Mouse (Mus musculus): ENCODE measurements around the gene Dgkd. TPM values are rescaled to one million over a fixed set of nuclear protein-coding genes. Genes with fewer than 3 reads are reported as not detected.

The Dgkd gene
- polyA plus RNA-seq, 2 experiments from 2014 or later = 30.4 to 31.9 TPM

DNA sequence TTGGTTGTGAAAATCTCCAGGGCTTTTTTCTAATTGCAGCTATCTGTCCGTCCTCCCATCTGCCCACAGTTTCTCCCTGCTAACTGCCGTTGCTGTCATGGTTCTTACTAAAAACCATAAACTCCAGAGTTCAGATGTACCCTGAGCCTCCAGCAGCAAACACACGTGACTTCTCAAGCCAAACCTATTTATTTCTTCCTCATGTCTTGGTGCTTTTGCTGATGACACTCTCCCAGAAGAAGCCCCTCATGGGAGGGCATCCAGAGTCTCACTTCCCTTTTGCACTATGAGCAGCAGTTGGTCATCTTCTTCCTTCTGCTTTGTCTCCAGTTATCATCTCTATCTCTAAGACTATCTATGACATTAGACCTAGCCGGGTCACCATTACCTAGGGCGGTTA is 3.8 kb upstream of the Dgkd start:
- ATAC-seq = no peak

DNA sequence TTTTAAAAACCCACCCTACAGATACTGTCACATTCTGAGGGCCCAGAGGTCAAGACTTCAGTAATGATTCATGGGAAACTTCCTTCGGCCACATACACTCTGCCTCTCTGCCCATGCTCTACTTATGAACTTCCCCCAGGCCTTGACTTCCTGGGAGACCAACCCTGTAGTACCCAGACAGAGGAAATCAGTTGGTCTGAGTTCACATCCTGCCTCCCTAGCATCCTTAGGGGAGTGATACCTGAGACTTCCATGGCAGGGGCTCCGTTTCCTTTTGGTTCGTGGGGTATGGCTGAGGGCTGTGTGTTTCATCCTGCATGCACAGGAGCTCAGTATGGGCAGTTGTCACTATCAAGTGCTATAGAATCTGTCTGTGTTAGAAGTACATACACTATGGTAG is 1.7 kb upstream of the Dgkd start:
- peak; percentile 21 for ATAC-seq

DNA sequence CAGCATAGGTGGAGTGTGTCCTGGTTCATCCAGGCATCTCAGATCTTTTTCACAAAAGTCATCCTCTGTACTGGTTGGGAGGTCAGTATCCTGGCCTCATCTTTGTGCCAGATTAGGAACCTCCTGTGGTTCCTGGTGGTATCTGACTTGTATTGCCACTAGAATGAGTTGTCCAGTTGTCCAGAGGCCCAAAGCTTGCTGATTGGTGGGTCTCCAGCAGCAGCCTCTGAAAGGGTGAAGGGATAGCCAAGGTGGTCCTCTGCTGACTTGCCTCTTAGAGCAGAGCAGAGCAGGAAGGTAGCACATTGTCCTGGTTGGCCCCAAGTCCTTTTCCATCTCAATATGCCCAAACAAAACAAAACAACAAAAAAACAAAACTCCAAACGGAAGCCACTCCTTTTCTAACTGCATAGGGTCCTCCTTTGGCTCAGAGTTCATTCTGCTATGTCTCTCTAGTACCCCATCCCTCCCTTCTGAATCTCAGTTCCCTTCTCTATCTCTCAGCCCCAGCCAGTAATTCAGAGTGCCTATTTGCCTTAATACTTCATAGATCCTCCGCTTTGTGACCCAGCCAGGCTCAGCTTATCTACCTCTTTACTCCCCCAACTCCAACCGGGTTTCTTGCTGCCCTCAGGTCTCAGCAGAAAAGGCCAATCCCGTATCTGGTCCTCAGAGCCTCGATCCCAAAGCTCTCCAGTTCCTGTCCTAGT is 851 bp upstream of the Dgkd start:
- no peak for ATAC-seq

DNA sequence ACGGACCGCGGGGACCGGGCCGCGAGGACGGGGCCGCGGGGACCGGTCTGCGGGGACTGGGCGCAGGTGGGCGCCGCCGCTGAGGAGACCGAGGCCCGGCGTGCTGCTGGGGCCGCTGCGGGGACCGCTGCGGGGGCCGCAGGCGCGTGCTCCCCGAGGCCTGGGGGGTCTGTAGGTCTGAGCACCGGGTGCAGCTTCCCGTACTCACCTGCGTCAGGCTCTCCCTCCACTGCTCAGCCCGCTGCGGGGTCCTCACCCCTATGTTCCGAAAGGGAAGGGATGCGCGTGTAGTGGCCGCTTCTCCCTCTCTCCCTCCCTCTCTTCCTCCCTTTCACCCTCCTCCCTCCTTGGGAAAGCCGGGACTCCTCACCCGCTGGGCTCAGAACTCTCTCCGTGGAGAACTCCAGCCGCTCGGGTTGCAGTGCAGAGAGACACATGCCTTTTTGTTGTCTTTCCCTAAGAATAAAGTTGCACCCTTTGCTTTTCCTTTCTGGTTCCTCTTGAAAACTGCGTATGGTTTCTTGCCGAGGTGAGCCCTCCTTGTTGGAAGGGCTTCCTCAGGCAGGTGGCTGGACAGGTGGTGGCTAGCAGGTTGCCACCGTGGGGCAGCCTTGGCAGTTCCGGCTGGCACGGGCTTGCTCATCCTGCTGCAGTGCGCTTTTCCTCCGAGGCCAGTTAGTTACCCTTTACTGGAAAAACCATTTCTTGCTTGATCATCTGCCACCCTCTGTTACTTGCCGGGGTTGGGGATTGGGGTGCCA is 694 bp downstream of the Dgkd start:
- ATAC-seq = peak; percentile 16

DNA sequence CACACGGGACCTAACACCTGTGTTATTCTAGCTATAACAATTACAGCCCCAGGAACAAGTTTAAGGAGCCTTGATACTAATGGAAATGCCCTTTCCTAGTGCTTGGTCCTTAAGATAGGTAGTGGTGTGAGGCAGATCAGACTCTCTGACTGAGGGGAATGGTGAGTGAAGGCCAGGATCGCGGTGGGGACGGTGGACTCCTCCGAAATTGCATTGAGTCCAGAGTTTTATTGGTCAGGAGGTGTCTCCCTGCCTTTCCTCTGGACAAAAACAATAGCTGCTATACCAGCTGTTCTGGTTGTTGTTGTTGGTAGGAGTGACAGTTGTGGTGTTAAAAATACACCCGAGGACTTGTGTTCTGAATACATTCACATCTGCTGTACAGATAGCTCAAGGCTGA is 1.3 kb downstream of the Dgkd start:
- no peak for ATAC-seq

DNA sequence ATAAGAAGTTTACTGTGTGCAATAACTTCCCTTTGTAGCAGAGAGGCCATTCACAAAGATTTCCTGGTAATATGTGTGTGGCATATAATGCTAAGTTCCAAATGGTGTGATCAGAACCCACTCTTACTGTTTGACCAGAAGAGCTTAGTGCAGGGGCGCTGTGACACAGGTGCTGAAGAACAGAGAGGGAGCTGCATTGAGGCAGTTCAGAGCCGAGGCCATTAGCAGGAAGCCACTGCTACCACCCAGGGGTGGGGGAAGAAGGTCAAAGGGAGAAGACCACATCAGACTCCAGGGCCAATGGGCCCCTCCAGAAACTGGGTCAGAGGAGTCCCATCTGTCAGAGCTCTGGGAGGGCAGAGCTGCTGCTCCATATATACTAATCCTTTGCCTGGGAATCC is 1.8 kb downstream of the Dgkd start:
- ATAC-seq = no peak

DNA sequence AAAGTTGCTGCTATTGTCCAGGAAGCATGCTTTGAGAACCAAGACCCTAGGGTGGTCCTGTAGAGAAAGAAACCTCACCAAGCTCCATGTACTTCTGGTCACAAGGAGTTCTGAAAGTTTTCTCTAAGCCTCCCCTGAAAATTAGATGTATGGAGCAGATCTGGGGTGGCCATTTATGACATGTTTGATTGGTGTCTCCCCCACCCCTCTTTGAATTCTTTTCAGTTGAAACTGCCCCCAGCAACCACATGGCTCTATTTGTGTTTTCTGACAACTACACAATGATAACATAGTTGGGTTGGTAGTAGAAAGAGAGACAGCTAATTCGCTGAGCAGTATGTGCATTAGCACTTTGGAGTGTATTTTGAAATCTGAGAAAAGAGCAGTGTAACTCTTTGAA is 2.4 kb downstream of the Dgkd start:
- no peak for ATAC-seq

DNA sequence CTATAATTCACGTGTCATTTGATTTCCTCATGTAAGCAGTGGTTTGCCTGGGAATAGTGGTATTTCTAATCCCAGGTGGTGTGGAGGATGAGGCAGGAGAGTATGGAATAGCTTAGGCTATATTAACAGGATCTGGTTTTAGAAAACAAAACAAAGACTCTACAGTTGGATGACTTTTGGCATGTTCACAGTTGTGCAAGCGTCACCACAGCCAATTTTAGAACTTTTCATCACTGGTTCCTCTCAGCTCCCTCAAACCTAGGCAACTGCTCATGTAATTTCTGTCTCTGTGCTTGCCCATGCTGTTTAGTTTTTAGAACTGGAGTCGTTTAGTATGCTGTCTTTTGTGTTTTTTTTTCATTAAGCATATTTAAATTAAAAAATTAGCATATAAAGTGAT is 3.7 kb downstream of the Dgkd start:
- ATAC-seq = no peak

DNA sequence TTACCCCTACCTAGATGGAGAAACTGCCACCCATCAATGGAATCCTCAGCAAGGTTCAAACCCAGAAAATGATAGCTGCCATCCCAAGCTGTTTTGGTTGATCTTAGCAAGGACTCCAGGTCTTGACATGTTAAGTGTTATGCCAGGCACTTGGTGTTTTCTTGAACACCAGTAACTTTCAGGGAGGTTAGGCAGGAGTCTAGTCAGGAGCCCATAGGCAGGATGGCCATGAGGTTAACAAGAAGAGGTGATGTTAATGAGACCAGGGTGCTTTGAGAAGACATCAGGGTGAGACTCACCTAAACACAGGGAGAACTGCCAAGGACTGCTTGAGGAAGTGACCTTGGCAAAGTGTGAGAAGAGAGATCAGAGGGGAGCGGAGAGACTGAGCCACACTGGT is 4.9 kb downstream of the Dgkd start:
- no peak for ATAC-seq

DNA sequence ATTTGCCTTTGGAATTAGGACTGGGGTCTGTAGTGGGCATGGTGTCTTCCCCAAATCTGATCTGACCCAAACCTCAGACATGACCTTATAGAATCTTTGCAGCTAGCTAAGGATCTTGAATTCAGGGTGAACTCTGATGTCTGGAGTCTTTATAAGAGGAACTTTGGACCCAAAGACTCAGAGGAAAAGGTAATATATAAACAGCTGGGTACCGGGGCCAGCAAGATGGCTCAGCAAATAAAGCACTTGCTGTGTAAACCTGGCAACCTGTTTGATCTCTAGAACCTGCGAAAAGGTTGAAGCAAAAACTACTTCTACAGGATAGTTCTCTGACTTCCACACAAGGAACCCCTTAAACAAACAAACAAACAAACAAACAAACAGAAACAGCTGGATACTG is 5.4 kb downstream of the Dgkd start:
- ATAC-seq = no peak

DNA sequence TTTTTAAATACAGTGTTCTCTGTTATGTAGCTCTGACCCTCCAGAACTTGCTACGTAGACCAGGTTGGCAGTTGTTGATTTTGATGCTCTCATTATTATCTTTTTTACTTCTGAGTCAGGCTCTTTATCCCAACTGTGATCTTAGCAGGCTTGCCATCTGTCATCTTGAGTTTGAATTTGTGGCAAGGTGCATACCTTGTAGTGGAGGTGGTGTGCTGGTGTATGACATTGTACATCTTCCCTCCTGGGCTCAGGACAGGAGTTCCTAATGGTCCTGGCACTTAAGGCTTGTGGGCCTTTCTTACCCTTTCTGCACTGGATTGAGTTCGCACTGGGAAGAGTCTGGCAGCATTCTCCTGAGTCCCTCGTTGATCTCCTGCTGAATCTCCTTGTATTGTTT is 10.5 kb downstream of the Dgkd start:
- ATAC-seq = no peak

DNA sequence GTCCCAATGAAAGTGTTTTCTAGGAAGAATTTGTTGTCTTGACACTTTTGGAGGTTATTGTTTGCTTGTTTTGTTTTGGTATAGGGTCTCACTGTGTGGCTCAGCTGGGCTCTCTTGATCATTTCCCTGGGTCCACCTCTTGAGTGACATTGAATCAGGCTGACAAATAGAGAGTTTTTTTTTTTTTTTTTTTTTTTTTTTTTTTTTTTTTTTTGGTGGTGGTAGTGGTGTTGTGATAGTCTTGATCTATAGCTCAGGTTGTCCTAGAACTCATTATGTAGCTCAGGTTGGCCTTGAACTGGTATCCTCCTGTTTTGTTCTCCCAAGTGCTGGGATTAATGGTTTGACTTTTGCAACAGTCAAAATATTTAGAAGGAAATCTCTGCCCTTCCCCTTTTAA is 11.8 kb downstream of the Dgkd start:
- no peak for ATAC-seq

DNA sequence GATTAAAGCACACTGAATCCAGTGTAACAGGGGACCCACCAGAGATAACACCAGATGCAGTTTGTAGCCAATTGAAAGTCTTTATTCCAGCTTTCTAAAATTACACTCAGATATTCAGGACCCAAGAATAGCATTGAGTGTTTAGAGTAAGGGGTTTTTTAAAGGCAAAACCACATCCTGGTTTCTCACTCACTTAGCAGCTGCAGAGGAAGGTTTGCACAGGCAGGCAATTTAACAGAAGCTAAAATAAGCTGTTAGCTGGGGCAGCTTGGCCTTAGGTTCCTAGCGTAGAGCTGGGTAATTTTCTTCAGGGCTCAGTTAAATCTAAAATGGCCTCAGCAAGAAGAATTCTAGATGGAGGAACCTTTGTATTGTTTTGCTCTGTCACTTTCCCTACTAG is 13.6 kb downstream of the Dgkd start:
- peak; percentile 94 for ATAC-seq

DNA sequence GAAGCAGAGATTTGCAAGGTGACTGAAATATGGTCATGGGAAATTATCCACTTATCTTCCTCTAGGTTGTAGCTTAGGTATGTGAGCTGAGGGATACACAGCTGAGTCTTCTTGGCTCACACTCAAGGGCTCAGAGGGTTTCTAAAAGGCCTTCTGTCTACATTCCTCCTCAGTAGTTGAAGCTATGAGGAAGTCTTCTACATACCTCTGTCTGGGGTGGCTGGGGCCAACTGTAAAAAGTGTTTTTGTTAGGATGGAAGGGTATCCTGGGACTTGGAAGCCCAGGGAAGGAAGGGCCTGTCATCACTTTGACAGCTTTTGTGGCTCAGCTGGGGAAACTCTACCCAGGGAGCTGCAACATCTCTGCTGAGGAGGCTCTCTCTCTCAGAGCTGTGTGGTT is 18.5 kb downstream of the Dgkd start:
- no peak for ATAC-seq

DNA sequence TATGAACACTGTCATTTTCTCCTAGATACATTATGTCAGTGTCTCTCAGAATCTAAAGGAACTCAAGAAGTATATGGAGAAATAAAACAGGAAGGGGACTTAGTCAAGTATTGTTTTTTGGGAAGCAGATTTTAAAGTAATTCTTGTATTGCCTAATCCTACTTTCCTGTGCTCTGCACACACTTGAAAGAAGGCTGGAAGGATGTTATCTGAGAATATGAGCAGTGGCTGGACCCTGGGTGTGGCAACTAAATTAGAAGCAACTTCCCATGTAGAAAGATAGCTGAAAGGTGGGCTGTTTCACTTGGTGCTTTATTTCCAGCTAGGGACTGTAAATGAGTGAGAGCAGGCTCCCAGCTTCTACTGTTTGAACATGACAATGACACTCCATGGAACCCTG is 20.0 kb downstream of the Dgkd start:
- ATAC-seq = no peak

DNA sequence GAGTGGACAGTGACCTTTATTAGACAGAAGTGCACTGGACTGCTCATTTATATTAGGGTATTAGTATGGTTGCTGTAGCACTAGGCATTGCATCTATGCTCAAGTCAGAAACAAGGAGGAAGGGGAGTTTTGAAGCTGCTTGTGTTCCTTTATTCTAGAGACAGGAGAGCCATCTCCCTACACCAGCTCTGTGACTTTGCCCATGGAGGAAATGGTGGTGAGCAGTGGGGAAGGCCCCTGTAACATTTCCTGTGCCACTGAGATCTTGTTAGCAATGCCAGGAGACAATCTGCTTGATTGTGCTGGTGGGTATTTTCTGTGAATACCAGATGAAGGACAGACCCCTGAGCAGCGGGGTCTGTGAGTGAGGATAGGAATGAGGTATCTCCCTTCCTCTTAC is 23.0 kb downstream of the Dgkd start:
- ATAC-seq = peak; percentile 85

DNA sequence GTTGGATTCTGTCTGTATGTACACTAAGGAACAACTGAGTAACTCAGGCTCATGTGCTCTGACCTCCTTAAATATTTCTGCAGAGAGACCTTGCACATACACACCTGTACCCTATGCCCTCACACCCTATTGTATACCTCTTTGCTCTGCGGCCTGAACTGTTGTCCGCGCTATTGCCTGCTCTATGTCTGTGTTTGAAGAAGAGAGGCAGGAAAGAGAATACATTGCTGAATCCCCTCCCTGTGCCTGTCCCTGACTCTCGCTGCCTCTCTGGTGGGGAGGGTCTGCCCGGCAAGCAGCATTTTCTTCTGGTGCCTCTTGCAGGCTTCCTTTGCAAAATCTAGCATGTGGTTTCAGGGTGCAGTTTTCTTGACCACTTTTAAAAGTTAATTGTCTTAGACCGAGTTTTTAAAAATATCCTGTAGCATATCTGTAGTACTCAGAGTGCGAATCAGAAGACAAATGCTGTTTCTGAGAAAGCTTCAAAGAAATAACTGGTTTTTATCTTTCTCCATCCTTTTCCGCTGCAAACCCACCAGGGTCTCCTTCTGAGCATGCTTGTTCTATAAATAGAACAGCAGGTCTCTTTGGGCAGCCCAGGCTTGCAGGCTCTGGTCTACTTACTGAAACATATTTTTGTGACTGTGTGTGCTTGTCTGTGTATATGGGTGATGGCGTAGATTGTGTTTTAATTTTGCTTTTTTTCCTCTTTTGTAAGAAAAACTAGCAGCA is 24.6 kb downstream of the Dgkd start:
- ATAC-seq = peak; percentile 15

DNA sequence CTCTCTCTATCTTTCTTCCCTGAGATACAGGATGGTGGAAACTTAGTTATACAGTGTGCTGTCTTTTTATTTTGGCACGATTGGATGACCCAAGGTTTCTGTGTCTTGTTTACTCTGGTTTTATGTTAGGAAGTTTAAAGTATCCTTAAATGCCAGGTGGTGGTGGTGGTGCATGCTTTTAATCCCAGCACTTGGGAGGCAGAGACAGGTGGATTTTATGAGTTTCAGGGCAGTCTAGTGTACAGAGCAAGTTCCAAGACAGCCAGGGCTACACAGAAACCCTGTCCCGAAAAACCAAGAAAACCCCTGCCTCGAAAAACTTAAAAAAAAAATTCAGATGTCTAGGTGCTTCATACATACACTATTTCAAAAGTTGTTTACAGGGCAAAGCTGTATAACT is 25.9 kb downstream of the Dgkd start:
- no peak for ATAC-seq

DNA sequence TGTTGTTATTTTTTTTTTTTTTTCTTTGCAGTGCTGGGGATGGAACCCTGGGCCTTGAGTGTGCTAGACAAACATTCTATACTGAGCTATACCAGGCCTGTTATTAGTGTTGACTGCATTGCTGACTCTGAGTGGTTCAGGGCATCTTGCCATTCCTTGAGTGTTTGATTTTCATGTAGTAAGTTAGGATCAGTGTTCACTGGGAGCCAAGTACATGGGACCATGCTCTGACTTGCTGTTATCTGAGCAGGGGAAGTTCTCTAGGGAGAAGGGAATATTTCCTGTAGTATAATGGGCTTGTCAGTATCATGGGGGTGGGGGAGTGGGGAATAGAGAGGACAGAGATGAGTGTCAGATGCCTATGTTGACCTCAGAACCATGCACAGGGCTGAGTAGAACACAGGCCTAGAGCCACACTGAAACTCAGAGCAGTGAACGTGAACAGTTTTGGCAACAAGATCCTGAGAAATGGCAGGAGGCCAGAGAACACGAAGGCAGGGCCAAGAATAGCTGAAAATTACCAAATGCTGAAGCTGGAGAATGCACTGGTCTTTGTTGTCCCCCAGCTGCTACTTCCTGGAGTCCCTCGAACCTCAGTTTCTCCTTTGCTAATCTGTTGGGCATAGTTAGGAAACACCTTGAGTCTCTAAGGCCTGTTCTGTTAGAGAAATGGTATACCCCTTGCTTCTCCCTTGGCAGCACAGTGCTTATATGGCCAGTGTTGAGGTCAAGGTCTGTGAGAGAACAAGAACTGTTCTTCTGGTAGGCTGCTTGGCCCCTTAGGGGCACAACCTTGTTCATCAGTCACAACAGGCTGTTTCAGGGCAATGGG is 26.6 kb downstream of the Dgkd start:
- no peak for ATAC-seq

DNA sequence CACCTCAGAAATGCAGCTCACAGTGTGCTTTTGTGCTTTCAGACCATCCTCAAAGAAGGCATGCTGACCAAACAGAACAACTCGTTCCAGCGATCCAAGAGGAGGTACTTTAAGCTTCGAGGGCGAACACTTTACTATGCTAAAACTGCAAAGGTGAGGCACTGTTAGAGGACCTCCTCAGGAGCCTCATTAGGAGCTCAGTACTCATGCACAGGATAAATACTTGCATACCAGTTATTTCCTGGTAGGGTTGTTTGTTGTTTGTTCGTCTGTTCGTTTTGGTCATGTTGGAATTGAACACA is 27.2 kb downstream of the Dgkd start:
- no peak for ATAC-seq

DNA sequence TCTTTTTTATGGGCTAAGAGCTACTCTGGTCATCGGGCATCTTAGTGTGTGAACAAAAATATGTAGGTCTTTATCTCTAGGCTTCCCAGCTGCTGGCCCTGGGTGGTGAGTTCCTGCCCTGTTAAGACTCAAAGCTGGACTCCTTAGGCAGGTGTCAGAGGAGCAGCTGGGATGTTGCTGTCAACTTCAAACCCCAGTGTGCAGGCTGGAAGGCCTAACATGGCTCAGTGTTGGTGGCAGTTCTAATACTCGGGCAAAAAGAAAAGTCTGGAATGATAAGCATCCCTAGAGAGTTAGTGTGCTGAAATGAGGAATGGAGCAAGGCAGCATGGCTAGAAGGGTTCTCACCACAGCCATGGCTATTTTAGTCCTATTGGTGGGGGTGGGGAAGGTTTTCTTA is 27.8 kb downstream of the Dgkd start:
- no peak for ATAC-seq

DNA sequence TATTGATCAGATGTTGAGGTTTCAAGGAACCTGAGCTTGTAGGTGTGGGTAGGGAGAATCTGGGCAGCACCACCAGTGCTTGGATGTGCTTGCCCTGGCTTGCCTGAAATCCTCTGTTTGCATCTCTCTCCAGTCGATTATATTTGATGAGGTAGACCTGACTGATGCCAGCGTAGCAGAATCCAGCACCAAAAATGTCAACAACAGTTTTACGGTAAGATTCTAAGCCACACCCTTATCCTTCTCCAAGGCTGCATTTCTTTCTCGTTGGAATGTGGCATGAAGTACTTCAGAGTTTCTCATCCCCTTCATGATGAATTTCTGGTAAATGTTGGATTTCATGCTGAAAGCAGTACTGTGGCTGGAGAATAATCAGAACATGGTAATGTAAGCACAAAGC is 28.6 kb downstream of the Dgkd start:
- no peak for ATAC-seq

DNA sequence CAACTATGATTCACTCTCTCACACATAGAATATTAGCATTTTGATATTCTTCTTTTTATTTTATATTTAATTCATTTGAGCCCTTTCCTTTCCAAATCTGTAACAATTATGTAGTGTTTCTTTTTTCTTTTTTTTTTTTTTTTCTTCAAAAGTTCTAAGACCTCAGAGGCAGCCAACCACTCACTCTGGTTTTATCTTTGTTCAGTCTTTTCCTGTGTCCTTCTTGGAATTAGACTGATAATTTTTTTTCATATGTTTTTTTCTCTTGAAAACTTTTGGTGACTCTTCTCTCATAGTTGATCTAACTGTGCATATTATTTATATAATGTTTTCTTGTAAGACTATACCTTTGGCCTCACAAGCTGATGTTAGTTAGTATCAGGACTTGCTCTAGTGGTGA is 29.5 kb downstream of the Dgkd start:
- no peak for ATAC-seq
